Mouse (Mus musculus) heart, embryonic 12.5 days (tissue): ENCODE results near the gene Adamtsl4. TPM values are rescaled to one million over a fixed set of nuclear protein-coding genes. Genes with fewer than 3 reads are reported as not detected.

Experiments used
- ATAC-seq: fragments of 200-750 bp; cut with Nextera tagmentation; 2 replicates; pipeline ENCODE4 v1.8.0; 2017; ENCODE audit warnings: moderate TSS enrichment, moderate library complexity; ENCODE audit not compliant: insufficient number of reproducible peaks, low FRiP score
- H3K27ac ChIP-seq: fragments of 300-500 bp; sonication (generic); 2 replicates; pipeline ENCODE4 v1.5.1; 2016; ENCODE audit warnings: mild to moderate bottlenecking, moderate library complexity; ENCODE audit not compliant: poor library complexity, severe bottlenecking
- H3K27me3 ChIP-seq: fragments of 300-500 bp; sonication (generic); replicated peaks from 2 replicates; pipeline ENCODE4 v1.6.1; 2016; ENCODE audit warnings: mild to moderate bottlenecking, moderate library complexity
- H3K36me3 ChIP-seq: fragments of 300-500 bp; sonication (generic); 2 replicates; pipeline ENCODE4 v1.6.1; 2016; ENCODE audit warnings: mild to moderate bottlenecking, moderate library complexity
- H3K4me1 ChIP-seq: fragments of 300-500 bp; sonication (generic); replicated peaks from 2 replicates; pipeline ENCODE4 v1.6.1; 2016; ENCODE audit warnings: mild to moderate bottlenecking
- H3K4me2 ChIP-seq: fragments of 300-500 bp; sonication (generic); 2 replicates; pipeline ENCODE4 v1.6.1; 2016; ENCODE audit warnings: mild to moderate bottlenecking, moderate library complexity
- H3K4me3 ChIP-seq: fragments of 300-500 bp; sonication (generic); 2 replicates; pipeline ENCODE4 v1.5.1; 2016; ENCODE audit warnings: mild to moderate bottlenecking
- H3K9ac ChIP-seq: fragments of 300-500 bp; sonication (generic); 2 replicates; pipeline ENCODE4 v1.6.1; 2016; ENCODE audit warnings: mild to moderate bottlenecking, moderate library complexity
- H3K9me3 ChIP-seq: fragments of 300-500 bp; sonication (generic); replicated peaks from 2 replicates; pipeline ENCODE4 v1.6.1; 2016; ENCODE audit warnings: mild to moderate bottlenecking, moderate library complexity
- WGBS: fragments of 180-500 bp; shearing (Covaris S2); methylation state at CpG from one replicate; pipeline ENCODE4 v1.1.7; 2016; 5-methylcytosine and 5-hydroxymethylcytosine counted together
- polyA plus RNA-seq: library from polyadenylated mRNA; unstranded; fragments of >200 nt; fragmentation: Nextera tagmentation; extraction: Ambion mirVana; gene quantifications from 2 replicates; pipeline ENCODE4 v1.2.1, GENCODE M21; 2016

Adamtsl4 gene
- polyA plus RNA-seq, 1 experiment from 2014 or later, result 4.3 TPM

GRCm38 (mm10) chr3:95668026-95668425, 19.7 kb downstream of the Adamtsl4 start:
- peak overlapping the region; percentile 52 for H3K4me2 ChIP-seq
- peaks cover 77% of the 10 kb centered on the region for H3K4me1 ChIP-seq
- H3K27ac ChIP-seq, result peak overlapping the region; percentile 96
- H3K36me3 ChIP-seq, result peaks cover 45% of the 10 kb centered on the region
- H3K27me3 ChIP-seq, result no peaks in the 10 kb centered on the region
- 16% methylated on average over 7 of the region's 7 CpGs for WGBS
- ATAC-seq, result no peak
- H3K4me3 ChIP-seq, result no peak overlapping the region
- H3K9me3 ChIP-seq, result no peaks in the 10 kb centered on the region
- H3K9ac ChIP-seq, result peak overlapping the region; percentile 56; the same call in 1 of the 2 replicates

DNA sequence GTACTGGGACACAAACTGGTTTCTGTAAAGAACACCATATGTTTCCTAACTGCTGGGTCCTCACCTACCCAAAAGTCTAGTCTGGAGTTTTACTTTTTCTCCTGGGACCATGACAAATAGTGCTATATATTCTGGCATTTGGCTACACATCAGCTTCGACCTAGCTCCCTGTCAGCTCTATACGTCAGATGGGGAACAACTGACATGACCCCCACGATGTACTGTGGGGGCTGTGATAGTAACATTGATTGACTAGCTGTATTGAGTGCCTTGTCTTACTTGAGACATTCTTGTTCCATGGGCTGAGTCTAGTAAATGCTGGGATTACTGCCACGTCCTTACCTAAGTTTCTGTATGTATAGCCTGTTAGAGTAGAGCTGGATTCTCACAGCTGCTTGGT, 20.2 kb downstream of the Adamtsl4 start:
- peaks cover 77% of the 10 kb centered on the region for H3K4me1 ChIP-seq
- H3K9me3 ChIP-seq, result no peaks in the 10 kb centered on the region
- WGBS, result 32% methylated on average over 4 of the region's 4 CpGs
- H3K9ac ChIP-seq, result peak overlapping the region; percentile 56
- H3K27me3 ChIP-seq, result no peaks in the 10 kb centered on the region
- H3K27ac ChIP-seq, result peak overlapping the region; percentile 96
- no peak for ATAC-seq
- H3K36me3 ChIP-seq, result peaks cover 50% of the 10 kb centered on the region
- 0 out of 2 replicates have a peak overlapping the region, but pooled peaks have one; percentile 3 for H3K4me3 ChIP-seq
- H3K4me2 ChIP-seq, result peak overlapping the region; percentile 52

- WGBS, result 16% methylated on average over 6 of the region's 6 CpGs
- H3K9ac ChIP-seq, result peak overlapping the region; percentile 51
- H3K27ac ChIP-seq, result peak overlapping the region; percentile 96
- H3K4me3 ChIP-seq, result 0 out of 2 replicates have a peak overlapping the region, but pooled peaks have one; percentile 1
- peaks cover 49% of the 10 kb centered on the region for H3K36me3 ChIP-seq
- H3K4me1 ChIP-seq, result peaks cover 72% of the 10 kb centered on the region
- H3K27me3 ChIP-seq, result no peaks in the 10 kb centered on the region
- peak; percentile 81 for ATAC-seq
- no peaks in the 10 kb centered on the region for H3K9me3 ChIP-seq
- H3K4me2 ChIP-seq, result peak overlapping the region; percentile 48
These were observed 21.4 kb downstream of the Adamtsl4 start for GRCm38 (mm10) chr3:95666124-95666844.

DNA sequence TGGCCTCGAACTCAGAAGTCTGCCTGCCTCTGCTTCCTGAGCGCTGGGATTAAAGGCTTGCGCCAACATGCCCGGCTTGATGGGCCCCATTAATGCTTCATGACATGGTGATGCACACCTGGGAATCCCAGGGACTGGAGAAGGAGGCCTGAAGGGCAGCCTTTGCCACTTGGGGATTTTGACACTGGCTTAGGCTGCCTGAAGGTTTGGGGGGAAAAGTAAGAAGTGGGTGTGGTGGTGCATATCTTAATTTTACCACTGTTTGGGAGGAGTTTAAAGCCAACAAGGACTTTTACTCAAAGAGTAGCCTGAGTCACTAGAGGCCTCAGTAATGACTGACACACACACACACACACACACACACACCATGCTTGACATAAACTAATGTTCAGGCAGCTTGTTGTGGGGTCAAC, 22.8 kb downstream of the Adamtsl4 start:
- 89% methylated on average over 4 of the region's 4 CpGs for WGBS
- Histone ChIP-seq H3K4me3 (no peak overlapping the region), H3K27me3 (no peaks in the 10 kb centered on the region), H3K4me2 (peak overlapping the region; percentile 8; the same call in 1 of the 2 replicates), H3K27ac (peak overlapping the region; percentile 96), H3K9ac (peak overlapping the region; percentile 57; the same call in 1 of the 2 replicates), H3K4me1 (peaks cover 78% of the 10 kb centered on the region), H3K9me3 (no peaks in the 10 kb centered on the region), H3K36me3 (peaks cover 57% of the 10 kb centered on the region)
- ATAC-seq, result no peak

- WGBS, result 78% methylated on average over 3 of the region's 3 CpGs
These were observed 23.6 kb downstream of the Adamtsl4 start for GRCm38 (mm10) chr3:95663969-95664608.

GRCm38 (mm10) chr3:95663486-95663885, 24.2 kb downstream of the Adamtsl4 start:
- peak overlapping the region; percentile 96 for H3K27ac ChIP-seq
- H3K4me1 ChIP-seq, result peaks cover 73% of the 10 kb centered on the region
- 0 out of 2 replicates have a peak overlapping the region, but pooled peaks have one; percentile 50 for H3K9ac ChIP-seq
- 81% methylated on average over 2 of the region's 2 CpGs for WGBS
- no peaks in the 10 kb centered on the region for H3K9me3 ChIP-seq
- H3K27me3 ChIP-seq, result no peaks in the 10 kb centered on the region
- H3K4me2 ChIP-seq, result peak overlapping the region; percentile 9; the same call in 1 of the 2 replicates
- H3K4me3 ChIP-seq, result 0 out of 2 replicates have a peak overlapping the region, but pooled peaks have one; percentile 11
- no peak for ATAC-seq
- H3K36me3 ChIP-seq, result peaks cover 49% of the 10 kb centered on the region

More at GRCm38 (mm10) chr3:95663969-95664608, 23.6 kb downstream of the Adamtsl4 start:
- no peaks in the 10 kb centered on the region for H3K27me3 ChIP-seq
- peaks cover 51% of the 10 kb centered on the region for H3K36me3 ChIP-seq
- H3K4me1 ChIP-seq, result peaks cover 78% of the 10 kb centered on the region
- peak overlapping the region; percentile 8 for H3K4me2 ChIP-seq
- 0 out of 2 replicates have a peak overlapping the region, but pooled peaks have one; percentile 11 for H3K4me3 ChIP-seq
- H3K9me3 ChIP-seq, result no peaks in the 10 kb centered on the region
- peak overlapping the region; percentile 50 for H3K9ac ChIP-seq
- H3K27ac ChIP-seq, result peak overlapping the region; percentile 96
- ATAC-seq, result no peak

- Histone ChIP-seq H3K9ac (peak overlapping the region; percentile 69), H3K4me3 (peak overlapping the region; percentile 36), H3K36me3 (peaks cover 49% of the 10 kb centered on the region), H3K27me3 (no peaks in the 10 kb centered on the region), H3K4me2 (peak overlapping the region; percentile 70), H3K9me3 (no peaks in the 10 kb centered on the region), H3K27ac (peak overlapping the region; percentile 96), H3K4me1 (peaks cover 67% of the 10 kb centered on the region)
- WGBS, result 72% methylated on average over 7 of the region's 7 CpGs
- ATAC-seq, result no peak
These were observed 24.8 kb downstream of the Adamtsl4 start for GRCm38 (mm10) chr3:95662724-95663449.

- no peak for ATAC-seq
- peak overlapping the region; percentile 87 for H3K27ac ChIP-seq
- peaks cover 59% of the 10 kb centered on the region for H3K4me1 ChIP-seq
- H3K4me3 ChIP-seq, result peak overlapping the region; percentile 36
- 16% methylated on average over 7 of the region's 7 CpGs for WGBS
- H3K9ac ChIP-seq, result peak overlapping the region; percentile 69
- peak overlapping the region; percentile 70 for H3K4me2 ChIP-seq
- H3K27me3 ChIP-seq, result no peaks in the 10 kb centered on the region
- peaks cover 49% of the 10 kb centered on the region for H3K36me3 ChIP-seq
- H3K9me3 ChIP-seq, result no peaks in the 10 kb centered on the region
These were observed 25.6 kb downstream of the Adamtsl4 start for GRCm38 (mm10) chr3:95661945-95662715.

GRCm38 (mm10) chr3:95660788-95661478, 26.8 kb downstream of the Adamtsl4 start:
- Histone ChIP-seq H3K4me3 (peak overlapping the region; percentile 99), H3K4me1 (peaks cover 47% of the 10 kb centered on the region), H3K4me2 (peak overlapping the region; percentile 91), H3K27ac (peak overlapping the region; percentile 98), H3K9ac (peak overlapping the region; percentile 100), H3K27me3 (no peaks in the 10 kb centered on the region), H3K9me3 (no peaks in the 10 kb centered on the region), H3K36me3 (peaks cover 49% of the 10 kb centered on the region)
- no peak for ATAC-seq
- 12% methylated on average over 2 of the region's 2 CpGs for WGBS

DNA sequence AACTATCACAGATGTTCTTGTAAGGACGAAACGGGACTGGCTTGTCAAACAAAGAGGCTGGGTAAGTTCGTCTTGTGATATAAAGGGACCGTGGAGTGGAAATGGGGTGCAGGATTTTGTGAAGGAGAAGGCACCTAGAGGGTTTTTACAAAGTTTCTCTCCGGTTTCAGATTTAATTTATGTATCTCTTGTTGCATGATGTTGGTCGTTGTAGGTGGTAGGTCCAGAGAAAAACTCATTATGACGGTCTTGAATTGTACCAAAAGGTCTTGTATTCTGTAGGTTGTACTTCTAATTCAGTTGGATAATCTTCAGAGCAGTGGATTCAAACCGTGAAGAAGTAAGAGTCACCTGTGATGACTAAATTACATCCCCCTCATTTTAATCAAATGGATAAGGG, 27.8 kb downstream of the Adamtsl4 start:
- Histone ChIP-seq H3K27me3 (no peaks in the 10 kb centered on the region), H3K4me3 (peak overlapping the region; percentile 99), H3K27ac (peak overlapping the region; percentile 98), H3K36me3 (peaks cover 43% of the 10 kb centered on the region), H3K9ac (peak overlapping the region; percentile 100), H3K4me2 (peak overlapping the region; percentile 91), H3K9me3 (no peaks in the 10 kb centered on the region), H3K4me1 (peaks cover 38% of the 10 kb centered on the region)
- ATAC-seq, result no peak
- 1% methylated on average over 8 of the region's 8 CpGs for WGBS
